Mouse (Mus musculus) G1E (cell line): ENCODE data around the gene Acss3.

Experiments used
- CTCF ChIP-seq: IDR thresholded peaks from 2 replicates; pipeline ENCODE4 v1.5.1; 2012; ENCODE audit warnings: low read depth, low read length, inconsistent platforms, mixed read lengths
- GATA1 ChIP-seq: IDR thresholded peaks from 2 replicates; pipeline ENCODE4 v1.6.1; 2012; ENCODE audit warnings: borderline replicate concordance, low read length, inconsistent platforms, mixed read lengths
- POLR2AphosphoS5 ChIP-seq: IDR thresholded peaks from 2 replicates; pipeline ENCODE4 v1.6.1; 2012; ENCODE audit warnings: low read depth, low read length, inconsistent platforms; ENCODE audit not compliant: insufficient replicate concordance

DNA sequence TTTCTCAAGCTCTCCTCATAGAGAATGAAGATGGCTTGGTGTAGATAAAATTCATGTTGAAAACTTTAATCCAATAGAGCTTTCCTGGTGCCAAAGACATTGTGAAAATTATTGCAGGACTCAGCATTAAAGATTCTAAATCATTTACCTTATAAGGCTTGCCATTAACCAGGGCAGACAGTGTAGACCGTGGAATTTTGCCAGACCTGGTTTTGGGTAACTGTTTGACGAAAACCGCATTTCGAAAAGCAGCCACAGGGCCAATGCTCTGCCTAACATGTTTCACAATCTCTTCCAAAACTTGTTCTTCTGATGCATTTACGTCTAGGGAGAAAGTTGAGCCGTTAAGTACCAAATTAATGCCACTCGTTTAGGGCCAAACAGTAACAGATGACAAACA, 186.5 kb downstream of the Acss3 start:
- no peak for TF ChIP-seq CTCF
- no peak for TF ChIP-seq POLR2AphosphoS5
- no peak for TF ChIP-seq GATA1
